Mouse (Mus musculus) spleen, adult 12 weeks (tissue): ENCODE data around the gene AC124108.1.

Experiments
- DNase-seq: peaks from one replicate; pipeline ENCODE4 v3.0.0; 2022; ENCODE audit warnings: low spot score

AC124108.1 gene

GRCm38 (mm10) chr1:132246137-132246536 is 54.9 kb downstream of the AC124108.1 start:
- no peak for DNase-seq

DNA sequence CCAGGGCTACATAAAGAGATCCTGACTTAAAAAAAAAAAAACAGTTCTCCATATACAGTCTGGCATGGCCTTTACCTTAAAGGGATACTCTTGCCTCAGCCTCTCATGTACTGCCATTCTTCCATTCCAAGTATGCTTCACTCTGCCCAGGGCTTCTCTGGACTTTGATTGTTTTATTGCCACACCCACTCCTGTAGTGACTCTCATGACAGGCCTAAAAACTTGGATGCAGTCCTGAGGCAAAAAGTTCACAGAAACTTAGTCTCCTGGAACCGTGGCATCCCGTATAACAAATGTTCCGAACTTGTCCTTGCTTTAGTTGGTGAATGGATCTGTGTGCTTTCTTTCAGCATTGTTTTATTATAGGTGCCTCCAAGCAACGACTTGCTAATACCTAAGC is 55.4 kb downstream of the AC124108.1 start:
- no peak for DNase-seq

DNA sequence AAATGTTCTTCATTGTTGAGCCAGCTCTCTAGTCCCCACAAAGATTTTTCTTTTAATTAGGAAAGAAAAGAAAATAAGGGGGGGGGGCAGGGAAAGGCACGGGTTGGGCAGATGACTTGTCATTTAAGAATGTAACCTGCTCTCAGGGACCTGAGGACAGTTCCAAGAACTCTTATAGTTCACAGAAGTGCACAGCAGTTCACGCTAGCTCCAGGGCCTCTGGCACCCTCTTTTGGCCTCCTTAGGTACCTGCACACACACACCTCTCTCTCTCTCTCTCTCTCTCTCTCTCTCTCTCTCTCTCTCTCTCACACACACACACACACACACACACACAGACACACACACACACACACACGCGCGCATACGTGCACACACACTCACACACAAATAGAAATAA is 63.2 kb downstream of the AC124108.1 start:
- no peak for DNase-seq
